Mouse (Mus musculus) liver, embryonic 14.5 days (tissue): ENCODE data around the gene Tubb5.

Source experiments
- CTCF ChIP-seq: IDR thresholded peaks from 2 replicates; pipeline ENCODE4 v1.5.1; 2016; ENCODE audit warnings: antibody characterized with exemption, low read depth, control low read depth
- EP300 ChIP-seq: IDR thresholded peaks from 2 replicates; pipeline ENCODE4 v1.6.1; 2016; ENCODE audit warnings: antibody characterized with exemption, low read depth

- no peak for TF ChIP-seq CTCF
- TF ChIP-seq EP300: no peak
These were observed 23.4 kb downstream of the Tubb5 start for GRCm38 (mm10) chr17:35814678-35815077.
